Mouse (Mus musculus) intestine, postnatal 0 days (tissue): Measurements from ENCODE around the gene Antxr2. TPM values are rescaled to one million over a fixed set of nuclear protein-coding genes. Genes with fewer than 3 reads are reported as not detected.

Experiments
- ATAC-seq: fragments of 200-750 bp; cut with Nextera tagmentation; 2 replicates; pipeline ENCODE4 v1.8.0; 2017; ENCODE audit warnings: mild to moderate bottlenecking, moderate TSS enrichment, moderate library complexity
- H3K27ac ChIP-seq: fragments of 300-500 bp; sonication (generic); 2 replicates; pipeline ENCODE4 v1.5.1; 2014; ENCODE audit warnings: mild to moderate bottlenecking, low read depth, low read length, moderate library complexity
- H3K27me3 ChIP-seq: fragments of 300-500 bp; sonication (generic); replicated peaks from 2 replicates; pipeline ENCODE4 v1.6.1; 2014; ENCODE audit warnings: low read length, mixed read lengths; ENCODE audit not compliant: control insufficient read depth, insufficient read depth
- H3K36me3 ChIP-seq: fragments of 300-500 bp; sonication (generic); 2 replicates; pipeline ENCODE4 v1.6.1; 2014; ENCODE audit warnings: mild to moderate bottlenecking, moderate library complexity; ENCODE audit not compliant: control insufficient read depth, insufficient read depth
- H3K4me1 ChIP-seq: fragments of 300-500 bp; sonication (generic); replicated peaks from 2 replicates; pipeline ENCODE4 v1.6.1; 2014; ENCODE audit warnings: antibody characterized with exemption, low read length, mixed read lengths; ENCODE audit not compliant: control insufficient read depth, insufficient read depth
- H3K4me2 ChIP-seq: fragments of 300-500 bp; sonication (generic); replicated peaks from 2 replicates; pipeline ENCODE4 v1.6.1; 2014; ENCODE audit warnings: low read depth, mild to moderate bottlenecking, moderate library complexity
- H3K4me3 ChIP-seq: fragments of 300-500 bp; sonication (generic); 2 replicates; pipeline ENCODE4 v1.5.1; 2014; ENCODE audit warnings: low read depth, low read length
- H3K9ac ChIP-seq: fragments of 300-500 bp; sonication (generic); 2 replicates; pipeline ENCODE4 v1.6.1; 2014; ENCODE audit warnings: mild to moderate bottlenecking, low read depth, low read length
- H3K9me3 ChIP-seq: fragments of 300-500 bp; sonication (generic); 2 replicates; pipeline ENCODE4 v1.6.1; 2016; ENCODE audit warnings: mixed run types; ENCODE audit not compliant: control insufficient read depth
- CTCF ChIP-seq: sonication (generic); IDR thresholded peaks from 2 replicates; pipeline ENCODE4 v1.5.1; 2016; ENCODE audit warnings: low read depth, mild to moderate bottlenecking, control low read depth, antibody characterized with exemption, moderate library complexity
- WGBS: fragments of 180-500 bp; shearing (Covaris S2); extraction: QIAGEN DNeasy Blood & Tissue Kit; methylation state at CpG from one replicate; pipeline ENCODE4 v1.1.7; 2014; 5-methylcytosine and 5-hydroxymethylcytosine counted together
- polyA plus RNA-seq: library from polyadenylated mRNA; unstranded; fragments of >200 nt; fragmentation: Nextera tagmentation; extraction: Ambion mirVana; gene quantifications from 2 replicates; pipeline ENCODE4 v1.2.1, GENCODE M21; 2015

Antxr2 gene
- polyA plus RNA-seq, 1 experiment from 2014 or later = 18.3 TPM

GRCm38 (mm10) chr5:97961786-97962185, 69.1 kb downstream of the Antxr2 start:
- H3K9me3 ChIP-seq = no peaks in the 10 kb centered on the region
- WGBS = 81% methylated on average over 7 of the region's 7 CpGs
- no peak overlapping the region for H3K9ac ChIP-seq
- no peak for ATAC-seq
- H3K4me1 ChIP-seq = no peaks in the 10 kb centered on the region
- H3K27me3 ChIP-seq = no peaks in the 10 kb centered on the region
- no peak overlapping the region for H3K4me2 ChIP-seq
- H3K27ac ChIP-seq = no peak overlapping the region
- TF ChIP-seq CTCF = no peak
- no peak overlapping the region for H3K4me3 ChIP-seq
- peaks cover 32% of the 10 kb centered on the region for H3K36me3 ChIP-seq

GRCm38 (mm10) chr5:97959651-97960050, 71.2 kb downstream of the Antxr2 start:
- Histone ChIP-seq H3K4me3 (no peak overlapping the region), H3K9ac (no peak overlapping the region), H3K27ac (no peak overlapping the region), H3K9me3 (no peaks in the 10 kb centered on the region), H3K36me3 (peaks cover 32% of the 10 kb centered on the region), H3K4me2 (no peak overlapping the region), H3K4me1 (no peaks in the 10 kb centered on the region), H3K27me3 (no peaks in the 10 kb centered on the region)
- no peak for TF ChIP-seq CTCF
- no peak for ATAC-seq
- WGBS = 54% methylated on average over 2 of the region's 2 CpGs

- Histone ChIP-seq H3K4me3 (no peak overlapping the region), H3K4me1 (no peaks in the 10 kb centered on the region), H3K9me3 (no peaks in the 10 kb centered on the region), H3K9ac (no peak overlapping the region), H3K27me3 (no peaks in the 10 kb centered on the region), H3K4me2 (no peak overlapping the region), H3K27ac (no peak overlapping the region), H3K36me3 (peaks cover 32% of the 10 kb centered on the region)
- no peak for TF ChIP-seq CTCF
- no peak for ATAC-seq
- WGBS = 91% methylated on average over 3 of the region's 3 CpGs
Measured at GRCm38 (mm10) chr5:97959010-97959409, 71.8 kb downstream of the Antxr2 start.

DNA sequence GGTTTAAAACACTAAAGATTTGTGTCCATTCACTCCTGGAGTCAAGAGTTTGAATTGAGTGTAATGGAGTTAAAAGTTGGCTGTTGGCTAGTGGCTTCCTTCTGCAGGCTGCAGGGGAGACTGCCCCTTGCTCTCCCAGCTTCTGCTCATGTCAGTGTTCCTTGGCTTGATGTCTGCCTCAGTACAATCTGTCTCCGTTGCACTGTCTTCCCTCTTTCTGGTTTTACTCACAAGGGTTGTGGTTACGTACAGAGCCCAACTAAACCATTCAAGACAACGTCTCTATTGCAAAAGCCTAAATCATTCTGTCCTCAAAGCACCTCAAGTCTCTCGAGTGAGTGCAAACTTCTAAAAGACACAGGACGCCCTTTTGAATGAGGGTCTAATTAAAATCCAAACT, 73.3 kb downstream of the Antxr2 start:
- H3K36me3 ChIP-seq = peaks cover 27% of the 10 kb centered on the region
- H3K4me3 ChIP-seq = no peak overlapping the region
- no peak overlapping the region for H3K27ac ChIP-seq
- H3K27me3 ChIP-seq = no peaks in the 10 kb centered on the region
- H3K4me2 ChIP-seq = no peak overlapping the region
- WGBS = 81% methylated on average over 5 of the region's 5 CpGs
- no peak for ATAC-seq
- H3K4me1 ChIP-seq = no peaks in the 10 kb centered on the region
- H3K9ac ChIP-seq = no peak overlapping the region
- no peak for TF ChIP-seq CTCF
- H3K9me3 ChIP-seq = no peaks in the 10 kb centered on the region

GRCm38 (mm10) chr5:97954193-97954772, 76.6 kb downstream of the Antxr2 start:
- Histone ChIP-seq H3K4me1 (no peaks in the 10 kb centered on the region), H3K27ac (no peak overlapping the region), H3K9ac (no peak overlapping the region), H3K27me3 (no peaks in the 10 kb centered on the region), H3K4me3 (no peak overlapping the region), H3K4me2 (no peak overlapping the region), H3K36me3 (peaks cover 15% of the 10 kb centered on the region), H3K9me3 (no peaks in the 10 kb centered on the region)
- no peak for TF ChIP-seq CTCF
- no peak for ATAC-seq
- WGBS = 86% methylated on average over 5 of the region's 5 CpGs

DNA sequence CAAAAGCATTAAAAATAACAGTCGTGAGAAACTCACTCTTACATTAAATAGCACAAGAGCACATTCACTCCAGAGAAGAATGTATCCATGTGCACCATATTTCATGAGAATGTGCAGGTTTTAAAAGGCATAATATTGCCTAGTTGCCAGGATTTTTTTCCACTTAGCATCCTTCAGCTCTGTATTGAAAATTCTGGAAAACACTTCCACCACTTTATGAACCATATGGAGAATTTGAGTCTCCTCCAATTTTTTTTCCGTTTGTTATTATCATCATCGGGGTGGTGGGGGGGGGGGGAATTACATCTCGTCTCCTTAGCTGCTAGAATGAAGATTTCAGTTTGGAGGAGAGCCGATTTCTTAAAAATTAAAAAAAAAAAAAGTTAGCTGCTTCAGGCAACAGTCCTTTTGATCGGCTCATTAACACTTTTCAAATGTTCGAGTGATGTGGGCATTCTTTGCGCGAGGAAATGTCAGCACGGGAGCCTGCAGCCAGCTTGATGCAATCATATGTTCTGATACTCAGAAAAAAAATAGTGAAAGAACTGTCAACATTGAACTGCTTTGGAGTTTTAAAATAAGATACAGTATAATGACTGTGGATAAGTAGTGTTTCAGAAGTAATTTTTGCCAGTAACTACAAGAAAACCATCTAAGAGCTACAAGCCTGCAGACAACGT, 77.5 kb downstream of the Antxr2 start:
- WGBS = 65% methylated on average over 11 of the region's 11 CpGs

More for the DNA sequence above, 77.5 kb downstream of the Antxr2 start:
- Histone ChIP-seq H3K4me1 (no peaks in the 10 kb centered on the region), H3K9me3 (no peaks in the 10 kb centered on the region), H3K27ac (no peak overlapping the region), H3K9ac (no peak overlapping the region), H3K4me3 (no peak overlapping the region), H3K27me3 (no peaks in the 10 kb centered on the region), H3K4me2 (no peak overlapping the region), H3K36me3 (peaks cover 16% of the 10 kb centered on the region; the same call in 1 of the 2 replicates)
- no peak for TF ChIP-seq CTCF
- no peak for ATAC-seq
